In the genomic region with DNA sequence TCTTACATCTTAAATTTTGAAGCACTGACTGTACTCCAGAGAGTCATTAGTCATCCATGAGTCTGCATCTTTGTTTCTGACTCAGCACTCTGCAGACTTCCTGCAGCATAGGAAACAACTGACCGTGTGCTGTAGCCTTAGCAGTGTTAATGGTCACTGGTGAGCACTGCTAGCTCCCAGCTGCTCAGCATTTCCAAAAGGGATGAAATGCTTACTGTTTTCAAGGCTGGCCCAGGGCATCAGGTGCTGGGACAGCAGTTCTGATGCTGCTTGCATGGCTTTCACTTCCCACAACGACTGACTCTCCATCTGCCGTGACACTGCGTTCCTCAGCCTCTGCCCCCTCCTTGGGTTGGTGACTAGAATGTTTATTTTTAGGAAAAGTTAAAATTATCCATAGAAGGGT, we compare ENCODE assay signal across 8 mouse cellular contexts. TPM values are rescaled to one million over a fixed set of nuclear protein-coding genes. Genes with fewer than 3 reads are reported as not detected.
A peak's percentile ranks its signal among the peaks of the same experiment; 100 is the strongest.
DNase-seq lines count a peak whose midpoint lies in the region; ATAC-seq and TF ChIP-seq lines count a peak whose summit lies in the region.

No protein-coding gene starts in this region.

- H3K9ac ChIP-seq in forebrain, embryonic 14.5 days (ENCODE audit: low read length), result no peak overlapping the region
- no peak overlapping the region for H3K9ac ChIP-seq in forebrain, embryonic 12.5 days
- H3K9ac ChIP-seq in midbrain, embryonic 13.5 days (replicated peaks), result no peak overlapping the region
- H3K9ac ChIP-seq in midbrain, embryonic 11.5 days (ENCODE audit: low read length), result no peak overlapping the region

- H3K27ac ChIP-seq in forebrain, embryonic 14.5 days (ENCODE audit: low read depth, low read length), result no peak overlapping the region
- H3K27ac ChIP-seq in forebrain, embryonic 12.5 days, result no peak overlapping the region
- H3K27ac ChIP-seq in midbrain, embryonic 13.5 days, result no peak overlapping the region
- no peak overlapping the region for H3K27ac ChIP-seq in midbrain, embryonic 11.5 days (ENCODE audit: low read depth, low read length)
- peak overlapping the region; percentile 50 for H3K27ac ChIP-seq in embryonic fibroblast, embryonic 13.5 days (ENCODE audit: insufficient read depth, low read length)

- DNase-seq in forebrain, embryonic 14.5 days (ENCODE audit: low spot score), result peak; percentile 12
- no peak for DNase-seq in midbrain, embryonic 11.5 days (ENCODE audit: low spot score, missing footprints)
- peak; percentile 30 to 44 for DNase-seq in left cerebral cortex, postnatal 14 days (ENCODE audit: low spot score in 2 of 2)
- DNase-seq in right cerebral cortex, postnatal 36 days (ENCODE audit: low spot score in 2 of 2), result peak; percentile 20 to 22
- no peak for DNase-seq in testis, postnatal 10 days (ENCODE audit: low spot score)

- H3K4me2 ChIP-seq in forebrain, embryonic 14.5 days (ENCODE audit: low read length), result no peak overlapping the region
- no peak overlapping the region for H3K4me2 ChIP-seq in forebrain, embryonic 12.5 days
- no peak overlapping the region for H3K4me2 ChIP-seq in midbrain, embryonic 13.5 days (replicated peaks)
- H3K4me2 ChIP-seq in midbrain, embryonic 11.5 days, result no peak overlapping the region

- WGBS in forebrain, embryonic 14.5 days, result 76% methylated on average over 4 of the region's 4 CpGs
- 79% methylated on average over 4 of the region's 4 CpGs for WGBS in forebrain, embryonic 12.5 days
- WGBS in midbrain, embryonic 13.5 days, result 76% methylated on average over 4 of the region's 4 CpGs
- WGBS in midbrain, embryonic 11.5 days, result 89% methylated on average over 4 of the region's 4 CpGs

- no peaks in the 10 kb centered on the region for H3K4me1 ChIP-seq in forebrain, embryonic 14.5 days (ENCODE audit: control insufficient read depth, insufficient read depth, low read length)
- no peaks in the 10 kb centered on the region for H3K4me1 ChIP-seq in forebrain, embryonic 12.5 days
- no peaks in the 10 kb centered on the region for H3K4me1 ChIP-seq in midbrain, embryonic 13.5 days (replicated peaks)
- no peaks in the 10 kb centered on the region for H3K4me1 ChIP-seq in midbrain, embryonic 11.5 days (ENCODE audit: control insufficient read depth, insufficient read depth, low read length)
- peaks cover 14% of the 10 kb centered on the region for H3K4me1 ChIP-seq in embryonic fibroblast, embryonic 13.5 days (ENCODE audit: control insufficient read depth, insufficient read depth, low read length)

- TF ChIP-seq CTCF in embryonic fibroblast, embryonic 13.5 days (IDR thresholded peaks at IDR 0.05; ENCODE audit: borderline replicate concordance, insufficient read depth, low read length), result no peak

- TF ChIP-seq POLR2A in embryonic fibroblast, embryonic 13.5 days (IDR thresholded peaks at IDR 0.05; ENCODE audit: low read depth, low read length), result peak; percentile 18; the same call in 1 of the 2 replicates

- no peak overlapping the region for H3K4me3 ChIP-seq in forebrain, embryonic 14.5 days (ENCODE audit: low read depth, low read length)
- no peak overlapping the region for H3K4me3 ChIP-seq in forebrain, embryonic 12.5 days (replicated peaks)
- no peak overlapping the region for H3K4me3 ChIP-seq in midbrain, embryonic 13.5 days (replicated peaks)
- no peak overlapping the region for H3K4me3 ChIP-seq in midbrain, embryonic 11.5 days (ENCODE audit: low read depth, low read length)
- H3K4me3 ChIP-seq in embryonic fibroblast, embryonic 13.5 days (ENCODE audit: insufficient read depth, low read length), result no peak overlapping the region

- no peaks in the 10 kb centered on the region for H3K9me3 ChIP-seq in forebrain, embryonic 14.5 days (replicated peaks; ENCODE audit: control insufficient read depth, low read length)
- no peaks in the 10 kb centered on the region for H3K9me3 ChIP-seq in forebrain, embryonic 12.5 days
- no peaks in the 10 kb centered on the region for H3K9me3 ChIP-seq in midbrain, embryonic 13.5 days
- no peaks in the 10 kb centered on the region for H3K9me3 ChIP-seq in midbrain, embryonic 11.5 days (ENCODE audit: control insufficient read depth, low read length)

- intact Hi-C loops in left cerebral cortex, postnatal 14 days (cut with DNase I), result no loop called here

- no peak for ATAC-seq in forebrain, embryonic 14.5 days
- no peak for ATAC-seq in forebrain, embryonic 12.5 days (ENCODE audit: low FRiP score)
- peak; percentile 27; the same call in 1 of the 2 replicates for ATAC-seq in midbrain, embryonic 13.5 days
- no peak for ATAC-seq in midbrain, embryonic 11.5 days (ENCODE audit: low FRiP score)

- H3K27me3 ChIP-seq in forebrain, embryonic 14.5 days (replicated peaks; ENCODE audit: control insufficient read depth, insufficient read depth, low read length), result no peaks in the 10 kb centered on the region
- no peaks in the 10 kb centered on the region for H3K27me3 ChIP-seq in forebrain, embryonic 12.5 days
- H3K27me3 ChIP-seq in midbrain, embryonic 13.5 days, result no peaks in the 10 kb centered on the region
- no peaks in the 10 kb centered on the region for H3K27me3 ChIP-seq in midbrain, embryonic 11.5 days (ENCODE audit: control insufficient read depth, insufficient read depth, low read length)

- no peaks in the 10 kb centered on the region for H3K36me3 ChIP-seq in forebrain, embryonic 14.5 days (ENCODE audit: control insufficient read depth, insufficient read depth, low read length)
- no peaks in the 10 kb centered on the region for H3K36me3 ChIP-seq in forebrain, embryonic 12.5 days (replicated peaks)
- H3K36me3 ChIP-seq in midbrain, embryonic 13.5 days, result no peaks in the 10 kb centered on the region
- H3K36me3 ChIP-seq in midbrain, embryonic 11.5 days (ENCODE audit: control insufficient read depth, insufficient read depth, low read length), result no peaks in the 10 kb centered on the region

RNA-seq across cellular contexts. Expression of a gene that starts 29.8 kb away (rescaled TPM):
- 24.4 and 25.5 TPM in 2 replicates for polyA plus RNA-seq in forebrain, embryonic 14.5 days (2014; fragmentation: Nextera tagmentation; extraction: Ambion mirVana)
- polyA plus RNA-seq in forebrain, embryonic 12.5 days (2016; fragmentation: Nextera tagmentation; extraction: Ambion mirVana), result 23.3 and 25.8 TPM in 2 replicates
- polyA plus RNA-seq in midbrain, embryonic 13.5 days (2015; fragmentation: Nextera tagmentation; extraction: Ambion mirVana), result 20.3 and 23.2 TPM in 2 replicates
- polyA plus RNA-seq in midbrain, embryonic 11.5 days (2014; fragmentation: Nextera tagmentation; extraction: Ambion mirVana), result 23.4 and 32.1 TPM in 2 replicates
- polyA plus RNA-seq in embryonic fibroblast, embryonic 13.5 days (2011; ENCODE audit: insufficient read length, low read depth, missing spikeins), result 6.8 and 10.4 TPM in 2 replicates
- total RNA-seq in left cerebral cortex, postnatal 14 days (2021), result 10 to 100 TPM; 20.5 to 22.8 TPM

RNA-seq across cellular contexts. Expression of a gene that starts 29.8 kb away (rescaled TPM):
- polyA plus RNA-seq in forebrain, embryonic 14.5 days (2014; fragmentation: Nextera tagmentation; extraction: Ambion mirVana), result 13.0 and 15.4 TPM in 2 replicates
- polyA plus RNA-seq in forebrain, embryonic 12.5 days (2016; fragmentation: Nextera tagmentation; extraction: Ambion mirVana), result 10.6 and 12.7 TPM in 2 replicates
- polyA plus RNA-seq in midbrain, embryonic 13.5 days (2015; fragmentation: Nextera tagmentation; extraction: Ambion mirVana), result 12.0 and 13.3 TPM in 2 replicates
- polyA plus RNA-seq in midbrain, embryonic 11.5 days (2014; fragmentation: Nextera tagmentation; extraction: Ambion mirVana), result 14.1 and 18.5 TPM in 2 replicates
- 15.9 and 20.6 TPM in 2 replicates for polyA plus RNA-seq in embryonic fibroblast, embryonic 13.5 days (2011; ENCODE audit: insufficient read length, low read depth, missing spikeins)
- 10 to 100 TPM; 21.0 to 31.6 TPM for total RNA-seq in left cerebral cortex, postnatal 14 days (2021)

RNA-seq across cellular contexts. Expression of a gene that starts 30.0 kb away (rescaled TPM):
- polyA plus RNA-seq in forebrain, embryonic 14.5 days (2014; fragmentation: Nextera tagmentation; extraction: Ambion mirVana), result 9.4 and 12.1 TPM in 2 replicates
- 11.6 and 12.1 TPM in 2 replicates for polyA plus RNA-seq in forebrain, embryonic 12.5 days (2016; fragmentation: Nextera tagmentation; extraction: Ambion mirVana)
- polyA plus RNA-seq in midbrain, embryonic 13.5 days (2015; fragmentation: Nextera tagmentation; extraction: Ambion mirVana), result 16.0 and 16.3 TPM in 2 replicates
- 9.6 and 9.9 TPM in 2 replicates for polyA plus RNA-seq in midbrain, embryonic 11.5 days (2014; fragmentation: Nextera tagmentation; extraction: Ambion mirVana)
- polyA plus RNA-seq in embryonic fibroblast, embryonic 13.5 days (2011; ENCODE audit: insufficient read length, low read depth, missing spikeins), result 7.2 and 7.4 TPM in 2 replicates
- total RNA-seq in left cerebral cortex, postnatal 14 days (2021), result 1 to 10 TPM; 9.1 to 9.4 TPM

RNA-seq across cellular contexts. Expression of a gene that starts 35.5 kb away (rescaled TPM):
- polyA plus RNA-seq in forebrain, embryonic 14.5 days (2014; fragmentation: Nextera tagmentation; extraction: Ambion mirVana), result 33.6 and 40.2 TPM in 2 replicates
- polyA plus RNA-seq in forebrain, embryonic 12.5 days (2016; fragmentation: Nextera tagmentation; extraction: Ambion mirVana), result 17.2 and 24.3 TPM in 2 replicates
- polyA plus RNA-seq in midbrain, embryonic 13.5 days (2015; fragmentation: Nextera tagmentation; extraction: Ambion mirVana), result 27.8 and 31.3 TPM in 2 replicates
- polyA plus RNA-seq in midbrain, embryonic 11.5 days (2014; fragmentation: Nextera tagmentation; extraction: Ambion mirVana), result 14.0 and 17.3 TPM in 2 replicates
- polyA plus RNA-seq in embryonic fibroblast, embryonic 13.5 days (2011; ENCODE audit: insufficient read length, low read depth, missing spikeins), result 8.8 and 17.9 TPM in 2 replicates
- total RNA-seq in left cerebral cortex, postnatal 14 days (2021), result 10 to 100 TPM; 20.5 to 31.5 TPM

Comparison
In these comparisons a context has a peak if more than half of its experiments do, and no peak if none do; other contexts are left out.
1. DNase-seq: peak in forebrain, embryonic 14.5 days (single experiment), left cerebral cortex, postnatal 14 days (2 of 2) and right cerebral cortex, postnatal 36 days (2 of 2); none in midbrain, embryonic 11.5 days (single experiment) and testis, postnatal 10 days (single experiment).